Mouse (Mus musculus): Measurements from ENCODE around the gene Fubp1. TPM values are rescaled to one million over a fixed set of nuclear protein-coding genes. Genes with fewer than 3 reads are reported as not detected.

Gene Fubp1
- total and polyA plus RNA-seq, 3 experiments: 196 to 202 TPM; not detected in 1

- peaks cover 7% of the 10 kb centered on the region; the same call in 1 of the 2 replicates for H3K79me2 ChIP-seq (ENCODE audit: control insufficient read depth, insufficient read depth, low read length, poor library complexity)
These were observed 14.7 kb downstream of the Fubp1 start for GRCm38 (mm10) chr3:152224918-152225317.

GRCm38 (mm10) chr3:152225906-152226305 is 15.7 kb downstream of the Fubp1 start:
- Histone ChIP-seq H3K27ac (ENCODE audit: control insufficient read depth, low read depth, low read length) (no peak overlapping the region), H3K4me3 (ENCODE audit: control insufficient read depth in 1 of 2, insufficient read depth in 1 of 2, low read depth in 2 of 2, low read length in 2 of 2) (no peak overlapping the region), H3K27me3 (ENCODE audit: control insufficient read depth in 1 of 2, insufficient read depth in 2 of 2, low read length in 2 of 2) (no peaks in the 10 kb centered on the region), H3K9me3 (replicated peaks; ENCODE audit: insufficient read depth, low read length) (no peaks in the 10 kb centered on the region), H3K36me3 (ENCODE audit: control insufficient read depth in 1 of 2, insufficient read depth in 2 of 2, low read length in 2 of 2) (peaks cover 54 to 77% of the 10 kb centered on the region in 2 experiments), H3K4me1 (ENCODE audit: control insufficient read depth in 1 of 2, insufficient read depth in 2 of 2, low read length in 2 of 2) (peaks cover 3 to 10% of the 10 kb centered on the region in 2 experiments), H3K79me2 (ENCODE audit: control insufficient read depth, insufficient read depth, low read length, poor library complexity) (peaks cover 7% of the 10 kb centered on the region; the same call in 1 of the 2 replicates), H3K9ac (ENCODE audit: control insufficient read depth, low read depth, low read length, poor library complexity, severe bottlenecking) (no peak overlapping the region)
- TF ChIP-seq ZMIZ1 (IDR thresholded peaks at IDR 0.05; ENCODE audit: low read depth, low read length) (no peak), TBP (IDR thresholded peaks at IDR 0.05; ENCODE audit: low read depth, low read length) (no peak), MXI1 (IDR thresholded peaks at IDR 0.05; ENCODE audit: low read depth, low read length) (no peak), CTCF (IDR thresholded peaks at IDR 0.05 in 2 of 3, conservative IDR thresholded peaks at IDR 0.05 in 1 of 3; ENCODE audit: control insufficient read depth in 1 of 3, insufficient read depth in 1 of 3, low read depth in 2 of 3, low read length in 3 of 3, poor library complexity in 1 of 3, severe bottlenecking in 1 of 3) (no peak), NRF1 (IDR thresholded peaks at IDR 0.05; ENCODE audit: insufficient read depth, low read depth, low read length, poor library complexity, severe bottlenecking) (no peak), GATA1 (IDR thresholded peaks at IDR 0.05; ENCODE audit: low read depth, low read length) (no peak), POLR2AphosphoS2 (IDR thresholded peaks at IDR 0.05; ENCODE audit: low read length) (no peak), TCF12 (IDR thresholded peaks at IDR 0.05; ENCODE audit: low read depth, low read length) (no peak), GABPA (IDR thresholded peaks at IDR 0.05; ENCODE audit: low read depth, low read length) (no peak), RCOR1 (IDR thresholded peaks at IDR 0.05; ENCODE audit: low read depth, low read length) (no peak), RAD21 (IDR thresholded peaks at IDR 0.05; ENCODE audit: low read depth, low read length) (no peak), SMC3 (IDR thresholded peaks at IDR 0.05; ENCODE audit: low read depth, low read length) (no peak), UBTF (IDR thresholded peaks at IDR 0.05; ENCODE audit: borderline replicate concordance, insufficient read depth, low read depth, low read length) (no peak), USF2 (IDR thresholded peaks at IDR 0.05; ENCODE audit: borderline replicate concordance in 1 of 2, insufficient read depth in 1 of 2, low read depth in 1 of 2, low read length in 2 of 2) (no peak)
- DNase-seq (ENCODE audit: low read depth, low spot score): no peak

More at GRCm38 (mm10) chr3:152224918-152225317, 14.7 kb downstream of the Fubp1 start:
- no peak overlapping the region for H3K4me3 ChIP-seq (ENCODE audit: control insufficient read depth in 1 of 2, insufficient read depth in 1 of 2, low read depth in 2 of 2, low read length in 2 of 2)
- no peaks in the 10 kb centered on the region for H3K27me3 ChIP-seq (ENCODE audit: control insufficient read depth in 1 of 2, insufficient read depth in 2 of 2, low read length in 2 of 2)
- H3K27ac ChIP-seq (ENCODE audit: control insufficient read depth, low read depth, low read length): no peak overlapping the region
- TF ChIP-seq CHD1 (IDR thresholded peaks at IDR 0.05; ENCODE audit: low read depth, low read length): no peak
- no peak for TF ChIP-seq JUND (IDR thresholded peaks at IDR 0.05; ENCODE audit: low read depth, low read length)
- no peak for TF ChIP-seq HCFC1 (IDR thresholded peaks at IDR 0.05; ENCODE audit: low read depth, low read length)
- TF ChIP-seq NRF1 (IDR thresholded peaks at IDR 0.05; ENCODE audit: insufficient read depth, low read depth, low read length, poor library complexity, severe bottlenecking): no peak
- TF ChIP-seq MAFK (IDR thresholded peaks at IDR 0.05; ENCODE audit: borderline replicate concordance, low read depth, low read length): no peak
- peak; percentile 39 for TF ChIP-seq SMC3 (IDR thresholded peaks at IDR 0.05; ENCODE audit: low read depth, low read length)
- TF ChIP-seq BHLHE40 (IDR thresholded peaks at IDR 0.05; ENCODE audit: borderline replicate concordance, low read depth, low read length): no peak
- TF ChIP-seq CTCF (IDR thresholded peaks at IDR 0.05 in 2 of 3, conservative IDR thresholded peaks at IDR 0.05 in 1 of 3; ENCODE audit: control insufficient read depth in 1 of 3, insufficient read depth in 1 of 3, low read depth in 2 of 3, low read length in 3 of 3, poor library complexity in 1 of 3, severe bottlenecking in 1 of 3): peak in 2 of 3 experiments; percentile 26 to 46; a peak in 4 of 6 replicates
- TF ChIP-seq EP300 (IDR thresholded peaks at IDR 0.05; ENCODE audit: low read depth in 1 of 2, low read length in 2 of 2): no peak
- no peak for TF ChIP-seq TBP (IDR thresholded peaks at IDR 0.05; ENCODE audit: low read depth, low read length)
- no peak for TF ChIP-seq SIN3A (IDR thresholded peaks at IDR 0.05; ENCODE audit: low read length)
- no peak for TF ChIP-seq TAL1 (IDR thresholded peaks at IDR 0.05; ENCODE audit: low read length)
- TF ChIP-seq MXI1 (IDR thresholded peaks at IDR 0.05; ENCODE audit: low read depth, low read length): no peak
- no peak for TF ChIP-seq UBTF (IDR thresholded peaks at IDR 0.05; ENCODE audit: borderline replicate concordance, insufficient read depth, low read depth, low read length)
- no peak for TF ChIP-seq POLR2AphosphoS2 (IDR thresholded peaks at IDR 0.05; ENCODE audit: low read length)
- no peak for TF ChIP-seq KAT2A (conservative IDR thresholded peaks at IDR 0.05; ENCODE audit: low read depth, low read length)
- TF ChIP-seq MYB (IDR thresholded peaks at IDR 0.05; ENCODE audit: low read depth, low read length): no peak
- TF ChIP-seq ETS1 (IDR thresholded peaks at IDR 0.05; ENCODE audit: low read depth, low read length): no peak
- TF ChIP-seq TCF12 (IDR thresholded peaks at IDR 0.05; ENCODE audit: low read depth, low read length): no peak
- TF ChIP-seq MYC (IDR thresholded peaks at IDR 0.05; ENCODE audit: low read depth, low read length): peak; percentile 55; the same call in 1 of the 2 replicates
- TF ChIP-seq USF1 (IDR thresholded peaks at IDR 0.05; ENCODE audit: low read depth, low read length): no peak
- peaks cover 2 to 9% of the 10 kb centered on the region in 2 experiments; a peak in 2 of 4 replicates for H3K4me1 ChIP-seq (ENCODE audit: control insufficient read depth in 1 of 2, insufficient read depth in 2 of 2, low read length in 2 of 2)
- H3K9me3 ChIP-seq (replicated peaks; ENCODE audit: insufficient read depth, low read length): no peaks in the 10 kb centered on the region
- H3K9ac ChIP-seq (ENCODE audit: control insufficient read depth, low read depth, low read length, poor library complexity, severe bottlenecking): no peak overlapping the region
- H3K36me3 ChIP-seq (ENCODE audit: control insufficient read depth in 1 of 2, insufficient read depth in 2 of 2, low read length in 2 of 2): peaks cover 50 to 82% of the 10 kb centered on the region in 2 experiments
- peak; percentile 57 for DNase-seq (ENCODE audit: low read depth, low spot score)

All from MEL (cell line).